Mouse (Mus musculus): ENCODE results near the gene Rusc2. TPM values are rescaled to one million over a fixed set of nuclear protein-coding genes. Genes with fewer than 3 reads are reported as not detected.
A peak's percentile ranks its signal among the peaks of the same experiment; 100 is the strongest.

The Rusc2 gene
- polyA plus RNA-seq, 2 experiments = 9.6 to 16.2 TPM

DNA sequence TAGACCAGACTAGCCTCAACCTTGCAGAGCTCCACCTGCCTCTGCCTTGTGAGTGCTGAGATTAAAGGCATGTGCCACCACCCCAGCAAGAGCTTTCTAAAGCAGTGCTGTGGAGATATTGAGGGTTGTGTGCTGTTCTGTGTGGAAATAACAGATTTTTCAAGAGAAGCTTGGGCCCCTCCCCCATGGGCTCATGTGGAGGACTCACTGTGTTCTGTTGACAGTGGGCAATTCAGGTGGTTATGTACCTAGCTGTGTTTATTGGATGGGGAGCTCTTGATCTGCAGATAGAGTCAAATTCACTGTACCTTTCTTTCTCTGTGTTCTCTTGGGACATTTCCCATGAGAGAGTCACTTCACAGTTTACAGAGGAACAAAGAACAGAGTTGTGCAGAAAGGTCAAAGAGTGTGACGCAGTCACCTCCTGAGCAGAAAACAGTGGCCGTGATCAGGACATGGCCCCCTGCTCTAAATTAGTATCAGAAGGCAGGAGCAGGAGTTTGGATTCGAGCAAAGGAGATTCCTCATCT lies 9.8 kb downstream of the Rusc2 start:
- Histone ChIP-seq H3K4me2 (replicated peaks; ENCODE audit: low read depth, low read length, severe bottlenecking) (no peak overlapping the region), H3K9me3 (ENCODE audit: control insufficient read depth, low read length) (no peaks in the 10 kb centered on the region), H3K4me3 (replicated peaks; ENCODE audit: low read length) (no peak overlapping the region), H3K4me1 (ENCODE audit: control insufficient read depth, insufficient read depth, low read length) (0 out of 2 replicates have a peak, but pooled peaks cover 3% of the 10 kb centered on the region), H3K36me3 (ENCODE audit: control insufficient read depth, insufficient read depth, low read length) (no peaks in the 10 kb centered on the region), H3K27ac (replicated peaks; ENCODE audit: low read depth, low read length) (no peak overlapping the region), H3K27me3 (ENCODE audit: control insufficient read depth, insufficient read depth, low read length) (no peaks in the 10 kb centered on the region), H3K9ac (ENCODE audit: low read depth, low read length, severe bottlenecking) (no peak overlapping the region)
- TF ChIP-seq POLR2A (IDR thresholded peaks at IDR 0.05; ENCODE audit: borderline replicate concordance, extremely low read depth, insufficient read depth, insufficient read length) = no peak
- DNase-seq (ENCODE audit: low spot score) (no peak), ATAC-seq (ENCODE audit: low FRiP score, low read depth) (no peak)
- 72% methylated on average over 3 of the region's 3 CpGs for WGBS

DNA sequence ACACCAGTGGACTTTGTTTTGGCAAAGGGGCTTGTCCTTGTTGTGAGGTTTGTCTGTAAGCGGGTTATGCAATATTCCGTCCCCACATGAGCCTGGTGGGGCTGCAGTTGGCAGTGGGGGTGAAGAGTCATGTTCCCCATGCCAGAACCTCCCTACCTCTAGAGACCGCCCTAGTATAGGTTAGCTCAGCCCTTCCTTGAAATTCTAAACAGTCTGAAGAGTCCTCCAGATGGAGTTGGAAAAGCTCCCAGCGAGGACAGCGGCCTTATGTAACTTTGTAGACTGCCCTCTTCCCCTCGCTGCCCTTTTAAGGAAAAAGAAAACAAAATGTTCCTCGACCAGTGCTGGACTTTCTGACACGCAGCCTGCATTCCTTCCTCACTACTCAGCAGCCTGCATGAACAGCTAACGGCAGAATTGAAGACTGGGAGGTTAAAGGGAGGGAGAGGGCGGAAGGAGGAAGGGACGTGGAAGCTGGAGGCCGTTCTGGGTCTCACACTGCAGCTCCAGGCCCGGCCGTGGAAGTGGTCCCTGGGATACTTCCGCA lies 12.6 kb downstream of the Rusc2 start:
- no peaks in the 10 kb centered on the region for H3K9me3 ChIP-seq (ENCODE audit: control insufficient read depth, low read length)
- no peak for ATAC-seq (ENCODE audit: low FRiP score, low read depth)
- no peaks in the 10 kb centered on the region for H3K27me3 ChIP-seq (ENCODE audit: control insufficient read depth, insufficient read depth, low read length)
- DNase-seq (ENCODE audit: low spot score) = peak; percentile 58
- peak overlapping the region; percentile 45 for H3K27ac ChIP-seq (replicated peaks; ENCODE audit: low read depth, low read length)
- no peaks in the 10 kb centered on the region for H3K36me3 ChIP-seq (ENCODE audit: control insufficient read depth, insufficient read depth, low read length)
- H3K4me1 ChIP-seq (ENCODE audit: control insufficient read depth, insufficient read depth, low read length) = peaks cover 24% of the 10 kb centered on the region
- WGBS = 46% methylated on average over 15 of the region's 15 CpGs
- no peak overlapping the region for H3K9ac ChIP-seq (ENCODE audit: low read depth, low read length, severe bottlenecking)
- TF ChIP-seq POLR2A (IDR thresholded peaks at IDR 0.05; ENCODE audit: borderline replicate concordance, extremely low read depth, insufficient read depth, insufficient read length) = no peak
- H3K4me3 ChIP-seq (replicated peaks; ENCODE audit: low read length) = no peak overlapping the region
- no peak overlapping the region for H3K4me2 ChIP-seq (replicated peaks; ENCODE audit: low read depth, low read length, severe bottlenecking)

DNA sequence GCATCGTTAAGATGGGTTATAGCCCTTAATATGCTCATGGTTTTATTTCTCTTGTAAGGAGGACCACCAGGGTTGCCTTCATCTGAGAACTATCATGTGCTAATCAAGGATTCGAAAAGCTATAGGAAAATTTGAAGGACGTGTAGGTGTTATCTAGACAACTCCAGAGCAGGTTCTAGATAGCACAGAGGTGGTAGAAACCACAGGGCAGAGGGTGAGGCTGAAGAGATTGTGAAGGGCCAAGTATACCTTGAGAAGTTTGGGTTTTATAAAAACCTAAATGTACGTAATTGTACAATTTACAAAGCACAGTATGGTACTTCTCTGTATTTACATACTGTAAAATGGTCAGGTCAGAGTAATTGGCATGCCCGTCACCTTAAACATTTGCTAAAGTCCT lies 13.4 kb downstream of the Rusc2 start:
- Histone ChIP-seq H3K4me2 (replicated peaks; ENCODE audit: low read depth, low read length, severe bottlenecking) (no peak overlapping the region), H3K27ac (replicated peaks; ENCODE audit: low read depth, low read length) (peak overlapping the region; percentile 45; the same call in 1 of the 2 replicates), H3K27me3 (ENCODE audit: control insufficient read depth, insufficient read depth, low read length) (no peaks in the 10 kb centered on the region), H3K4me1 (ENCODE audit: control insufficient read depth, insufficient read depth, low read length) (peaks cover 31% of the 10 kb centered on the region), H3K9me3 (ENCODE audit: control insufficient read depth, low read length) (no peaks in the 10 kb centered on the region), H3K4me3 (replicated peaks; ENCODE audit: low read length) (no peak overlapping the region), H3K9ac (ENCODE audit: low read depth, low read length, severe bottlenecking) (no peak overlapping the region), H3K36me3 (ENCODE audit: control insufficient read depth, insufficient read depth, low read length) (no peaks in the 10 kb centered on the region)
- no peak for TF ChIP-seq POLR2A (IDR thresholded peaks at IDR 0.05; ENCODE audit: borderline replicate concordance, extremely low read depth, insufficient read depth, insufficient read length)
- WGBS = 85% methylated on average over 5 of the region's 5 CpGs
- ATAC-seq (ENCODE audit: low FRiP score, low read depth) (no peak), DNase-seq (ENCODE audit: low spot score) (no peak)

DNA sequence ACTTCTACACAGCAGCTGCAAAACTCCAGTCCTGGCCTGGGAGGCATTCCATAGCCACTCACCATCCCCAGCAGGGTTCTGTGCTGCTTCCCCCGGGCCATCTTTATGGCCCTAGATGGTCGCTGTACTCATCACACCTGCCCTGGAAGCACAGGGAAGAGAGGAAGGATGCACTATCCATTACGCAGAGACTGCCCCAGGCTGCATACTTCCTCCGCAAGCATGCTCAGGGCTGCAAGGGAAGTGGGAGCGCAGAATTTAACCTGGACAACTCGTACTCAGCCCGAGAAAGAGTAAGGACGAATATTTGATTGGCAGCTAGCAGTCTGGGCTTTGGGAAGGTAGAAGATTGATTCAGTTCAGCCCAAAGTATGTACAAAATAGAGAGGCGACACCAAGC lies 14.1 kb downstream of the Rusc2 start:
- peaks cover 35% of the 10 kb centered on the region for H3K4me1 ChIP-seq (ENCODE audit: control insufficient read depth, insufficient read depth, low read length)
- no peaks in the 10 kb centered on the region for H3K9me3 ChIP-seq (ENCODE audit: control insufficient read depth, low read length)
- no peak overlapping the region for H3K9ac ChIP-seq (ENCODE audit: low read depth, low read length, severe bottlenecking)
- 69% methylated on average over 9 of the region's 9 CpGs for WGBS
- no peak overlapping the region for H3K4me3 ChIP-seq (replicated peaks; ENCODE audit: low read length)
- DNase-seq (ENCODE audit: low spot score) (no peak), ATAC-seq (ENCODE audit: low FRiP score, low read depth) (no peak)
- no peaks in the 10 kb centered on the region for H3K27me3 ChIP-seq (ENCODE audit: control insufficient read depth, insufficient read depth, low read length)
- H3K27ac ChIP-seq (replicated peaks; ENCODE audit: low read depth, low read length) = no peak overlapping the region
- no peak for TF ChIP-seq POLR2A (IDR thresholded peaks at IDR 0.05; ENCODE audit: borderline replicate concordance, extremely low read depth, insufficient read depth, insufficient read length)
- H3K4me2 ChIP-seq (replicated peaks; ENCODE audit: low read depth, low read length, severe bottlenecking) = no peak overlapping the region
- H3K36me3 ChIP-seq (ENCODE audit: control insufficient read depth, insufficient read depth, low read length) = no peaks in the 10 kb centered on the region

DNA sequence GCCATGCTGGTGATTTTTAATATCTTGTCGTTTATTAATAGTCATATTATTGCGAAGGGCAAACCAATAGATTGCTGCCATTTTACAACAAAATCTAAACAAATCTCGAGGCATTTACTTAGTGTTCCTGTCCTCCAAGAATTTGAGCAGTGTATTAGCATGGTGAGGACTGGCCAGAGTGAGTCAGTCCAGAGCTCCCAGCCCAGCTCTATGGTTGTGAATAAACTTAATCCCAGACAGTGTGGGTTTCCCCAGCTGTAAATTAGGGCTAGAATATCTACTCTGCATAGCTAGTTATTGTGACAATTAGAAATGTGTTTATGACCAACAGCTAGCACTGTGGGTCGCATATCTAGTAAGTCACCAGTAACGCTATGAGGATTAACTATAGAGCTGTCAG lies 14.6 kb downstream of the Rusc2 start:
- Histone ChIP-seq H3K27ac (replicated peaks; ENCODE audit: low read depth, low read length) (no peak overlapping the region), H3K27me3 (ENCODE audit: control insufficient read depth, insufficient read depth, low read length) (no peaks in the 10 kb centered on the region), H3K9me3 (ENCODE audit: control insufficient read depth, low read length) (no peaks in the 10 kb centered on the region), H3K4me1 (ENCODE audit: control insufficient read depth, insufficient read depth, low read length) (peaks cover 40% of the 10 kb centered on the region), H3K36me3 (ENCODE audit: control insufficient read depth, insufficient read depth, low read length) (no peaks in the 10 kb centered on the region), H3K9ac (ENCODE audit: low read depth, low read length, severe bottlenecking) (no peak overlapping the region), H3K4me3 (replicated peaks; ENCODE audit: low read length) (no peak overlapping the region), H3K4me2 (replicated peaks; ENCODE audit: low read depth, low read length, severe bottlenecking) (no peak overlapping the region)
- WGBS = 73% methylated on average over 5 of the region's 5 CpGs
- DNase-seq (ENCODE audit: low spot score) = no peak
- no peak for TF ChIP-seq POLR2A (IDR thresholded peaks at IDR 0.05; ENCODE audit: borderline replicate concordance, extremely low read depth, insufficient read depth, insufficient read length)
- no peak for ATAC-seq (ENCODE audit: low FRiP score, low read depth)
